Mouse (Mus musculus): ENCODE measurements at regions not wholly inside any gene's neighbourhood (a gene's known extent, or its start where the extent isn't known, plus 50 kb on each side); places are given as distances from the start of the nearest gene placed in this dataset.

GRCm38 (mm10) chr6:49582040-49582707 lies 186.8 kb downstream of the Stk31 start:
- TF ChIP-seq MYC (IDR thresholded peaks at IDR 0.05; ENCODE audit: low read depth, low read length) (no peak), ELF1 (IDR thresholded peaks at IDR 0.05; ENCODE audit: low read depth, low read length) (no peak), TAL1 (IDR thresholded peaks at IDR 0.05; ENCODE audit: low read length) (no peak), ZKSCAN1 (IDR thresholded peaks at IDR 0.05; ENCODE audit: low read depth, low read length) (no peak), NRF1 (IDR thresholded peaks at IDR 0.05; ENCODE audit: insufficient read depth, low read depth, low read length, poor library complexity, severe bottlenecking) (no peak), HCFC1 (IDR thresholded peaks at IDR 0.05; ENCODE audit: low read depth, low read length) (no peak)
- Histone ChIP-seq H3K4me1 (ENCODE audit: control insufficient read depth in 1 of 2, insufficient read depth in 2 of 2, low read length in 2 of 2) (no peaks in the 10 kb centered on the region), H3K4me3 (ENCODE audit: control insufficient read depth in 1 of 2, insufficient read depth in 1 of 2, low read depth in 2 of 2, low read length in 2 of 2) (no peak overlapping the region), H3K9me3 (replicated peaks; ENCODE audit: insufficient read depth, low read length) (no peaks in the 10 kb centered on the region), H3K27me3 (ENCODE audit: control insufficient read depth in 1 of 2, insufficient read depth in 2 of 2, low read length in 2 of 2) (no peaks in the 10 kb centered on the region), H3K27ac (ENCODE audit: control insufficient read depth, low read depth, low read length) (no peak overlapping the region), H3K9ac (ENCODE audit: control insufficient read depth, low read depth, low read length, poor library complexity, severe bottlenecking) (no peak overlapping the region), H3K36me3 (ENCODE audit: control insufficient read depth in 1 of 2, insufficient read depth in 2 of 2, low read length in 2 of 2) (no peaks in the 10 kb centered on the region), H3K79me2 (ENCODE audit: control insufficient read depth, insufficient read depth, low read length, poor library complexity) (no peaks in the 10 kb centered on the region)
- DNase-seq (ENCODE audit: low read depth, low spot score): no peak

GRCm38 (mm10) chr6:49586553-49586952 lies 191.1 kb downstream of the Stk31 start:
- Histone ChIP-seq H3K9ac (ENCODE audit: control insufficient read depth, low read depth, low read length, poor library complexity, severe bottlenecking) (no peak overlapping the region), H3K36me3 (ENCODE audit: control insufficient read depth in 1 of 2, insufficient read depth in 2 of 2, low read length in 2 of 2) (no peaks in the 10 kb centered on the region), H3K4me3 (ENCODE audit: control insufficient read depth in 1 of 2, insufficient read depth in 1 of 2, low read depth in 2 of 2, low read length in 2 of 2) (no peak overlapping the region), H3K27me3 (ENCODE audit: control insufficient read depth in 1 of 2, insufficient read depth in 2 of 2, low read length in 2 of 2) (no peaks in the 10 kb centered on the region), H3K79me2 (ENCODE audit: control insufficient read depth, insufficient read depth, low read length, poor library complexity) (no peaks in the 10 kb centered on the region), H3K4me1 (ENCODE audit: control insufficient read depth in 1 of 2, insufficient read depth in 2 of 2, low read length in 2 of 2) (no peaks in the 10 kb centered on the region), H3K9me3 (replicated peaks; ENCODE audit: insufficient read depth, low read length) (no peaks in the 10 kb centered on the region), H3K27ac (ENCODE audit: control insufficient read depth, low read depth, low read length) (no peak overlapping the region)
- no peak for DNase-seq (ENCODE audit: low read depth, low spot score)
- TF ChIP-seq TAL1 (IDR thresholded peaks at IDR 0.05; ENCODE audit: low read length): no peak
- no peak for TF ChIP-seq HCFC1 (IDR thresholded peaks at IDR 0.05; ENCODE audit: low read depth, low read length)
- TF ChIP-seq JUND (IDR thresholded peaks at IDR 0.05; ENCODE audit: low read depth, low read length): no peak
- no peak for TF ChIP-seq SMC3 (IDR thresholded peaks at IDR 0.05; ENCODE audit: low read depth, low read length)
- TF ChIP-seq MAFK (IDR thresholded peaks at IDR 0.05; ENCODE audit: borderline replicate concordance, low read depth, low read length): no peak
- TF ChIP-seq UBTF (IDR thresholded peaks at IDR 0.05; ENCODE audit: borderline replicate concordance, insufficient read depth, low read depth, low read length): no peak
- no peak for TF ChIP-seq E2F4 (IDR thresholded peaks at IDR 0.05; ENCODE audit: borderline replicate concordance, low read depth, low read length)
- no peak for TF ChIP-seq POLR2AphosphoS2 (IDR thresholded peaks at IDR 0.05; ENCODE audit: low read length)
- TF ChIP-seq GATA1 (IDR thresholded peaks at IDR 0.05; ENCODE audit: low read depth, low read length): no peak
- TF ChIP-seq MEF2A (IDR thresholded peaks at IDR 0.05; ENCODE audit: extremely low read depth, insufficient replicate concordance, low read depth, low read length, poor library complexity, severe bottlenecking): no peak
- no peak for TF ChIP-seq MYB (IDR thresholded peaks at IDR 0.05; ENCODE audit: low read depth, low read length)
- TF ChIP-seq MAZ (IDR thresholded peaks at IDR 0.05; ENCODE audit: low read depth, low read length): no peak
- TF ChIP-seq POLR2A (IDR thresholded peaks at IDR 0.05; ENCODE audit: control insufficient read depth in 1 of 2, insufficient read depth in 1 of 2, low read depth in 1 of 2, low read length in 2 of 2, poor library complexity in 1 of 2): no peak
- TF ChIP-seq MXI1 (IDR thresholded peaks at IDR 0.05; ENCODE audit: low read depth, low read length): no peak
- TF ChIP-seq USF2 (IDR thresholded peaks at IDR 0.05; ENCODE audit: borderline replicate concordance in 1 of 2, insufficient read depth in 1 of 2, low read depth in 1 of 2, low read length in 2 of 2): no peak
- TF ChIP-seq ETS1 (IDR thresholded peaks at IDR 0.05; ENCODE audit: low read depth, low read length): no peak
- TF ChIP-seq SIN3A (IDR thresholded peaks at IDR 0.05; ENCODE audit: low read length): no peak
- TF ChIP-seq BHLHE40 (IDR thresholded peaks at IDR 0.05; ENCODE audit: borderline replicate concordance, low read depth, low read length): no peak
- no peak for TF ChIP-seq CHD2 (IDR thresholded peaks at IDR 0.05; ENCODE audit: low read length)

All from MEL (cell line).